Mouse (Mus musculus) liver, postnatal 0 days (tissue): Measurements from ENCODE around the gene Ppp5c. TPM values are rescaled to one million over a fixed set of nuclear protein-coding genes. Genes with fewer than 3 reads are reported as not detected.

Experiments
- ATAC-seq: fragments of 200-750 bp; cut with Nextera tagmentation; 2 replicates; pipeline ENCODE4 v1.8.0; 2017; ENCODE audit warnings: mild to moderate bottlenecking, moderate library complexity
- DNase-seq: peaks from one replicate; pipeline ENCODE4 v3.0.0-alpha.2; 2016
- H3K27ac ChIP-seq: fragments of 300-500 bp; sonication (generic); 2 replicates; pipeline ENCODE4 v1.5.1; 2014; ENCODE audit warnings: antibody characterized with exemption, moderate library complexity, mild to moderate bottlenecking, low read depth
- H3K27me3 ChIP-seq: fragments of 300-500 bp; sonication (generic); 2 replicates; pipeline ENCODE4 v1.6.1; 2014; ENCODE audit warnings: low read length, control low read depth, mixed read lengths; ENCODE audit not compliant: insufficient read depth
- H3K36me3 ChIP-seq: fragments of 300-500 bp; sonication (generic); replicated peaks from 2 replicates; pipeline ENCODE4 v1.6.1; 2014; ENCODE audit warnings: mild to moderate bottlenecking, control low read depth, low read length, moderate library complexity, mixed read lengths; ENCODE audit not compliant: insufficient read depth
- H3K4me1 ChIP-seq: fragments of 300-500 bp; sonication (generic); 2 replicates; pipeline ENCODE4 v1.6.1; 2014; ENCODE audit warnings: antibody characterized with exemption, mild to moderate bottlenecking, control low read depth; ENCODE audit not compliant: insufficient read depth
- H3K4me2 ChIP-seq: fragments of 300-500 bp; sonication (generic); 2 replicates; pipeline ENCODE4 v1.6.1; 2014; ENCODE audit warnings: low read depth, mild to moderate bottlenecking, low read length, moderate library complexity, mixed read lengths
- H3K4me3 ChIP-seq: fragments of 300-500 bp; sonication (generic); 2 replicates; pipeline ENCODE4 v1.5.1; 2014; ENCODE audit warnings: low read depth, low read length
- H3K9ac ChIP-seq: fragments of 300-500 bp; sonication (generic); replicated peaks from 2 replicates; pipeline ENCODE4 v1.6.1; 2014; ENCODE audit warnings: mild to moderate bottlenecking, moderate library complexity
- H3K9me3 ChIP-seq: fragments of 300-500 bp; sonication (generic); 2 replicates; pipeline ENCODE4 v1.6.1; 2016; ENCODE audit warnings: mild to moderate bottlenecking, control low read depth, low read length, mixed read lengths
- CTCF ChIP-seq: sonication (generic); IDR thresholded peaks from 2 replicates; pipeline ENCODE4 v1.5.1; 2016; ENCODE audit warnings: antibody characterized with exemption, low read depth
- EP300 ChIP-seq: IDR thresholded peaks from 2 replicates; pipeline ENCODE4 v1.6.1; 2016; ENCODE audit warnings: antibody characterized with exemption, low read depth, mild to moderate bottlenecking
- WGBS: fragments of 180-500 bp; shearing (Covaris S2); extraction: QIAGEN DNeasy Blood & Tissue Kit; methylation state at CpG from one replicate; pipeline ENCODE4 v1.1.7; 2014; ENCODE audit not compliant: insufficient replicate concordance; 5-methylcytosine and 5-hydroxymethylcytosine counted together
- polyA plus RNA-seq: library from polyadenylated mRNA; unstranded; fragments of >200 nt; fragmentation: Nextera tagmentation; extraction: Ambion mirVana; gene quantifications from 2 replicates; pipeline ENCODE4 v1.2.1, GENCODE M21; 2015

The Ppp5c gene
- polyA plus RNA-seq, 1 experiment from 2014 or later = 32.1 TPM

- Histone ChIP-seq H3K4me3 (no peak overlapping the region), H3K27me3 (no peaks in the 10 kb centered on the region)
Observed at GRCm38 (mm10) chr7:16961678-16962077, 66.0 kb downstream of the Ppp5c start.

GRCm38 (mm10) chr7:16959539-16960187 is 68.1 kb downstream of the Ppp5c start, which contains the start of gene Pnmal1:
Gene Pnmal1 (plus strand): TSS chr7:16959679.
- Histone ChIP-seq H3K9ac (no peak within 1 kb of the TSS), H3K4me1 (no peaks in the 10 kb centered on the region), H3K4me3 (no peak within 1 kb of the TSS), H3K9me3 (no peaks in the 10 kb centered on the region), H3K27ac (no peak within 1 kb of the TSS), H3K27me3 (no peaks in the 10 kb centered on the region), H3K4me2 (no peak within 1 kb of the TSS), H3K36me3 (no peaks in the 10 kb centered on the region)
- 39% methylated on average over 17 of the region's 17 CpGs for WGBS
- DNase-seq (peak; percentile 22), ATAC-seq (no peak)
- TF ChIP-seq CTCF (no peak), EP300 (no peak)

More at GRCm38 (mm10) chr7:16961678-16962077, 66.0 kb downstream of the Ppp5c start:
- H3K27ac ChIP-seq = no peak overlapping the region
- WGBS = 64% methylated on average over 5 of the region's 5 CpGs
- no peak overlapping the region for H3K4me2 ChIP-seq
- TF ChIP-seq CTCF (no peak), EP300 (no peak)
- no peak for ATAC-seq
- no peak overlapping the region for H3K9ac ChIP-seq
- H3K36me3 ChIP-seq = no peaks in the 10 kb centered on the region
- H3K9me3 ChIP-seq = no peaks in the 10 kb centered on the region
- no peaks in the 10 kb centered on the region for H3K4me1 ChIP-seq
- no peak for DNase-seq

- Histone ChIP-seq H3K36me3 (no peaks in the 10 kb centered on the region), H3K27me3 (no peaks in the 10 kb centered on the region), H3K4me3 (no peak overlapping the region), H3K9ac (no peak overlapping the region), H3K9me3 (no peaks in the 10 kb centered on the region), H3K27ac (no peak overlapping the region), H3K4me2 (no peak overlapping the region), H3K4me1 (no peaks in the 10 kb centered on the region)
- no peak for TF ChIP-seq EP300
- ATAC-seq (no peak), DNase-seq (no peak)
- WGBS = 72% methylated on average over 15 of the region's 15 CpGs
Observed at GRCm38 (mm10) chr7:16956410-16957265, 71.1 kb downstream of the Ppp5c start.

- H3K4me1 ChIP-seq = no peaks in the 10 kb centered on the region; the same call in 1 of the 2 replicates
- 56% methylated on average over 4 of the region's 4 CpGs for WGBS
- no peak for TF ChIP-seq CTCF
- no peak for TF ChIP-seq EP300
- H3K4me3 ChIP-seq = no peak overlapping the region
- DNase-seq (no peak), ATAC-seq (no peak)
- no peaks in the 10 kb centered on the region for H3K9me3 ChIP-seq
- no peaks in the 10 kb centered on the region for H3K36me3 ChIP-seq
- H3K4me2 ChIP-seq = no peak overlapping the region
- no peak overlapping the region for H3K27ac ChIP-seq
- no peaks in the 10 kb centered on the region for H3K27me3 ChIP-seq
- H3K9ac ChIP-seq = no peak overlapping the region
Observed at GRCm38 (mm10) chr7:16955712-16956111, 72.0 kb downstream of the Ppp5c start.

Other genes starting within 250 kb of the Ppp5c start
- 43.9 and 44.8 TPM in 2 replicates for gene Slc1a5, start 246.6 kb downstream of the Ppp5c start, polyA plus RNA-seq
- gene Strn4, start 212.0 kb downstream of the Ppp5c start, polyA plus RNA-seq = 15.9 and 18.4 TPM in 2 replicates
- gene Fkrp, start 211.2 kb downstream of the Ppp5c start, polyA plus RNA-seq = 7.4 and 8.7 TPM in 2 replicates
- 4.3 and 5.0 TPM in 2 replicates for gene Prkd2, start 185.0 kb downstream of the Ppp5c start, polyA plus RNA-seq
- 0.09 TPM in 2 replicates for gene Dact3, start 152.6 kb downstream of the Ppp5c start, polyA plus RNA-seq
- gene Gng8, start 136.1 kb downstream of the Ppp5c start, polyA plus RNA-seq = 0.15 and 0.20 TPM in 2 replicates
- gene Ptgir, start 121.4 kb downstream of the Ppp5c start, polyA plus RNA-seq = 1.1 and 1.7 TPM in 2 replicates
- 58.8 and 60.3 TPM in 2 replicates for gene Calm3, start 103.8 kb downstream of the Ppp5c start, polyA plus RNA-seq
- gene Pnmal2, start 83.2 kb downstream of the Ppp5c start, polyA plus RNA-seq = 0.06 and 0.09 TPM in 2 replicates
- gene Pnmal1, start 68.2 kb downstream of the Ppp5c start, polyA plus RNA-seq = 0.02 and 0.04 TPM in 2 replicates
- not detected in 2 replicates for gene Gm42372, start 44.8 kb downstream of the Ppp5c start, polyA plus RNA-seq
- gene Ccdc8, start 35.2 kb downstream of the Ppp5c start, polyA plus RNA-seq = 1.1 and 1.3 TPM in 2 replicates
- 2.6 and 3.9 TPM in 2 replicates for gene Hif3a, start 34.5 kb upstream of the Ppp5c start, polyA plus RNA-seq
- gene Psg16, start 46.1 kb upstream of the Ppp5c start, polyA plus RNA-seq = 0.54 and 0.69 TPM in 2 replicates
- gene Ceacam3, start 122.4 kb upstream of the Ppp5c start, polyA plus RNA-seq = not detected in 2 replicates
- gene Psg29, start 175.6 kb upstream of the Ppp5c start, polyA plus RNA-seq = not detected in 2 replicates